Mouse (Mus musculus) right cerebral cortex, adult 18-20 months (tissue): ENCODE results near the gene Ncln.

Experiments used
- DNase-seq: peaks from one replicate; pipeline ENCODE4 v3.0.0; 2022; ENCODE audit warnings: mixed read lengths

The Ncln gene

DNA sequence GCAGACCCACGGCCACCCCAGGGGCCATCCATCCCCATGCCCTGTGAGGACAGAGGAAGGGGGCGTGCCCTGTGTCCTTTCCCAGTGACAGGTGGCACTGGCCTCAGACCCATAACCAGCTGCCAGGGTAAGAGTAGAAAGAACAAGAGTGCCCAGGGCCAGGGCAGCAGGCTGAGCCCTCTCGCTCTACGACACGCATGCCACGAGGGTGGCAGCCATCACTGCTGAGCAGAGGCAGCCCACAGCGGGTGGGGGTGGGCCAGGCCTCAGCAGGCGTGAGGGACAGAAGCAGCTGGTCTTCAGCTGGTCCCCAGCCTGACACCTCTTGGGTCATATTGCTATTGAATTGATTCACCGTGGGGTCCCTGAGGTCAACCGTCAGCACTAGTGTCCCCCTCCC is 9.7 kb downstream of the Ncln start:
- no peak for DNase-seq

DNA sequence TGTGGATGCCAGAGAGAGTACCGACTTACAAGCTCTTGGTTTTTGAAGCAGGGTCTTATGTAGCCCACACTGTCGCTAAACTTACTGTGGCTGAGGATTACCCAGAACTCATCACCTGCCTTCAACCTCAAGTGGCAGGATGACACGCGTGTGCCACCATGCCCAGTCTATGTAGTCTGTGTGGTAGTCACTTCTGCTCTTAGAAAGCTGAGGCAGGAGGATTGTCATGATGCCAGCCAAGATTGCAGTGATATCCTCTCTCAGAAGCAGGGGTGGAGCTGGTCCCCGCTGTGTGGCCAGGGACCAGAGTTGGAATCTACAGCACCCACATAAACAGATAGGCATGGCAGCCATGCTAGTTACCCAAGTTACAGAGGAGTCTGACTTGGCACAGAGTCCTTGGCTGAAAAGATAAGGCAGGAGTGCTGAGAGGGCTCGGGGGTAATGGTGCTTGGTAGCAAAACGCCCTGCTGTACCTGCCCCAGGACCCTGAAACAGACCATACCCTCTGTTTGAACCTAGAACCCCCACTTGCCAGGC is 10.6 kb downstream of the Ncln start:
- DNase-seq, result no peak

DNA sequence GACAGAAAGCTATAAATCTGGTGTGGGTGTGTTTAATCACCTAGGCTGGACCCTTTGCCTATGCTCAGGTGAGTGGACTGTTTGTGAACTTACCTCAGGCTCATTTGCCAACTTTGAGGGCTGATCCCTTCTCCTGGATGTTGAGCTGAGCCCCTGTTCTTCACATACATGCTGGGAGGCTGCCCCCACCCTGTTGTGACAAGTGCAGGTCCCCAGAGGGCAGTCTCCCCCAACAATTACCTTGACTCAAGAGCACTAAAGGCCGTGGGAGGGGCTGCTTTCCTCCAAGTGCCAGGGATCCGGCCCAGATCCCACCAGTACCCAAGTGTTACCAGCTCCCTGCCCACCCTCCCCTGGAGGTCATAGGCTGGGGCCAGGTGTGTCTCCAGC is 11.1 kb downstream of the Ncln start:
- DNase-seq, result no peak

DNA sequence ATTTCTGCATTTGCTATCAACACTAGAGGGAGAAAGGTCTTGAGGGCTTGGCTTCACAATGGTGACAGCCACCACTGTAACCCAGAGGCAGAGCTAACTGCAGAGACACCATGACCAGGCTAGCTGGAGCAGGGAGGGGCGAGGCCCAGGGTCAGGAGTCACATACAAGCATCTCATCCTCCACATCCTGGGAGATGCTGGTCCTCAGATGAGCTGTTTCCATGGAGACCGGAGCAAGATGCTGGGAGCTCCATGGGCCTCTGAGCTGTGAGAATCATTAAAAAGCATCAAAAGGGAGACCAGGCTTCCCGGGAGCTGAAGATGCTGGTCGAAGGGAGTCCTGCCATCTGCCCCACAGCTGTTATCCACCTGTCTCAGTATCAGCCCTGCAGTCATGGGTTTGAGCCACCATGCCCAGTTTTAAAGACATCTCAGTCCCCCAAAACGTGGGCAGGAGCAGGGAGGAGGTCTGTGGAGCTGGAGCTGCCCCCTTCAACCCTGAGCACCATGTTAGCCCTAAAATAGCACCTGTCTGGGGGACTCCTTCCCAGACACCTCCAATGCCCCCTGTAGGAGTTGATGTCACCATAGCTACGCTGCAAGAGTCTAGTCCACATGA is 11.6 kb downstream of the Ncln start:
- DNase-seq, result no peak

DNA sequence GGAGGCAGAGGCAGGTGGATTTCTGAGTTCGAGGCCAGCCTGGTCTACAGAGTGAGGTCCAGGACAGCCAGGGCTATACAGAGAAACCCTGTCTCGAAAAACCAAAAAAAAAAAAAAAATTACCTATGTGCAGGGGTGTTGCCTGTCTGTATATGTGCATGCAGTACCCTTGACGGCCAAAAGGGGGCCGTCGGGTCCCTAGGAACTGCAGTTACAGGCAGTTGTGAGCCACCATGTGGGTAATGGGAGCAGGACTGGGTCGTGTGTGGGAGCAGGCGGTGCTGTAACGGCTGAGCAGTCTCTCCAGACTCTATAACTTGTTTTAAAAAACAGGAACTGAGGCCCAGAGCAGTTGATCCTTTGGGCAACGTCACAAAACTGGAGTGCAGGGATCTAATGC is 12.2 kb downstream of the Ncln start:
- no peak for DNase-seq

DNA sequence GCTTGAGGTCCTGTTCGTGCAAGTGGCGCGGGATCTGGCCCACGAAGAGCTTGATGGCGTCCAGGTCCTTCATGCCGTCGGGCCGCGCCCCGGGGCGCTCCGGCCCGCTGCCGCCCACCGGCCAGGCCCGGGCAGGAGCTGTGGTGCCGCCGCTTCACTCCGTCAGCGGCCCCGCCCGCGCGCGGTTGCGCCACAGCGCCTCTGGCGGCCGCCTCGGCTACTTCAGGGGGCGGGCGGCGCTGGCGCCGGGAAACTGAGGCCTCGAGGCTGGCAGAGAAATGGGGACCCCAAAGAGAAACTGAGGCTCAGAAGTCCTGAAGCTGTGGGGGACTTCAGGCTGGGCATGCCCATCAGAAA is 13.7 kb downstream of the Ncln start, which contains the start of gene Celf5:
TSS of gene Celf5 (minus strand) at position 177 of the 357 bp plus-strand sequence.
- peak; percentile 77 for DNase-seq

DNA sequence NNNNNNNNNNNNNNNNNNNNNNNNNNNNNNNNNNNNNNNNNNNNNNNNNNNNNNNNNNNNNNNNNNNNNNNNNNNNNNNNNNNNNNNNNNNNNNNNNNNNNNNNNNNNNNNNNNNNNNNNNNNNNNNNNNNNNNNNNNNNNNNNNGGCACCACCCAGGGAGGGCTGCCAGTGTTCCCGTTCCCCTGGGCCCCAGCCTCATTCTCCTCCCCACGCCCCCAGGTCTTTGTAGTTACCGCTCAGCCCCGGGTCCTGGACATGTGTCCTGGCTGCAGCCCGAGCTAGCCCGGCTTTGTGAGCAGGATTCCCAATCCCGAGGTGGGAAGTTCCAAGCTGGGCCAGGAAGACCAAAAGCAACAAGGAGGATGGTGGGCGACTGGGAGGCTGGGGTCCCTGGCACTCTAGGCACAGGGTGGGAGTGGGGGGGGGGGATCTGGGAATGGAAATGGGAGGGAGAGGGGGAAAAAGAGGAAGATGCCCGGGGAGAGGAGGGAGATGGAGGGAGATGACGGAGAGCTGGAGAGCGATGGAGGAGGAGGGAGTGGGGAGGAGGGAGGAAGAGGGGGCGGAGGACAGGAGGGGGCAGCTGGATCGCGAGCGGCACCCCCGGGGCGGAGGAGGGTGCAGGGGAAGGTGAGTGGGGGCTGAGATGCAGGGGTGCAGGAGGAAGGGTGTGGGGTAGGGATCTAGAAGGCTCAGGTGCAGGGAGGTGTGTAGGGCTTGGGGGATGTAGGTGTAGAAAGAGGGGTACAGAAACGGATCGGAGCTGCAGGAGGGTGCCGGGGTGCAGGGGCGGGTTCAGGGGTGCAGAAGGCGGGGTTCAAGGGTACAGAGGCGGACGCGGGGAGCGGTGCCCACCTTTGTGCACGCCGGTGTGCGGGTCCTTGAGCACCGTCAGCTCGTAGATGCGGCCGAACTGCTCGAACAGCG is 14.3 kb downstream of the Ncln start:
- no peak for DNase-seq

DNA sequence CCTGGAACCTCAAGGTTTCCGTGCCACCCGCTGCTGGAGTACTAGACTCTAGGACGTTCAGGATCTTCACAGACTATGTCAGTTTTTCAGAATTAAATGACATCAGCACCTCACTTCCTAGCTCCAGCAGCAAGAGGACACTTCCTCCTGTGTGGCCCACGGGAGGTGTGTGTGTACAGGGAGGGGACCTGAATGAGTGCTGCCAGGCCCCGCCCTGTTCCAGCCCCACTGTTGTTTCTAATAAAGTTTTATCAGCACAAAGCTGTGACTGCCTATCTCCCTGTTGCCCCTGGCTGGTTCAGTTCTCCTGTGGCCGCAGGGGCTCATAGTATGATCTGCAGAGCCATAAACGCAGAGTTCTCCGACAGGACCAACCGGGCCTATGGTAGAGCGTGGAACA is 21.7 kb downstream of the Ncln start:
- DNase-seq, result no peak

DNA sequence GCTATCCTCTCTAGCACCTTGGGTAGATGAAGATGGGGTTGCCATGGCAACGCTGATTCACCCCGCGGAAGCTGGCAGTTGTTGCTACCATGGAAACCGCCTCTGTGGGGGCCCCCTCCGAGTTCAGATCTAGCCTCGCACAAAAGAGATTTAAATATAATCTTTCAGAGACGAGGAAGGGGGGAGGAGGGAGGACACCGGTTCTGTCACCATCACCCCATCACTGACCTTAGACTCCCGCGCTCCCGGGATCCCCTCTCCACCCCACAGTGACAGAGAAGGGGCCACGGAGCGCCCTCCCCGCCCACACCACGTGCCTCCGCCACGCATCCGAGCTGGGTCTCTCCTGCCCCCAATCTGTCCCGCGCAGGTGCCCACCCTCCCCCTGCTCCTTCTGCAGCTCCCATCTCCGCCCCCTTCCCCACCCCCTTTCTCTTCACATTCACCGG is 23.2 kb downstream of the Ncln start:
- DNase-seq, result peak; percentile 96

DNA sequence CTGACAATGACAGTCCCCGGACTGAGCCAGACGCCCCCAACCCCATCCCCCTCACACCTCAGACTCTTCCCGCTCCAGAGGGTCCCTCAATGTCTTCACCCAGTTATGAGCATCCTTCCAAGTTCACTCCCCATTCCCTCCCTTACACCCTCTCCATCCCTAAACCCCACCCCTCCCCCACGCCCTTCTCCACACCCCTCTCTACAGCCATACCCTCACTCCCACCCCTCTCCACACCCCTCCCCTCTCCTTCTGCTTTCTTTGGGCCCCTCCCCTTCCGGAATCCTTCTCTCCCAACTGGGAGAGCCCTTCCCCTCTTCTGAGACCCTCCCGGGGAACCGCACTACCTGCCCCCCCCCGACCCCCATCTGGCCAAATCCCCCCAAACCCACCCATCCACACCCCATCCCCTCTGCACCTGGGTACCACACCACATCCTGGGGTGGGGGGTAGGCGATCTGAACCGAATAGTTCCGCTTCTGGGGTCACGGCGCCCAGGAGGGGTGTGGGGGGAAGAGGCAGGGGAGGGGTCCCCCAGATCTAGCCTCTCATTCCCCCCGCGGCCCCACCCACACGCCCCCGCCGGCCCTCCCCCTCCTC is 23.7 kb downstream of the Ncln start:
- no peak for DNase-seq

DNA sequence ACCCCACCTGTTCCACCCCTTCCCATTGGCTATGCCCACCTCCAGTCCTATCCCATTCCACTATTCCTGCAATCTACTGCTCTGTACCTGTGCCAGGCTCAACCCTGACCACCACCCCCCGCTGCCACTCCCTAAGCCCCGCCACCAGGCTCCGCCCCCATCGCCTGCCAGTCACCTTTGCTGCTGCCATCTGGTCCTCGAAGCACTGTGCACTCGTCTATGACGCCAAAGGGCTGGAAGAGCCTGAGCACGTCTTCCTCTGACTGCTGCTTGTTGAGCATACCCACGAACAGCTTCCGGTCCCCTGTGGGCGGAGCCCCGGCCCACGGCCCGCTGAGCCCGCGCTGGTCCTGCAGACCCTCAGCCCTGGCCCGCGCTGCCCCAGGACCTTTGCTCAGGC is 25.7 kb downstream of the Ncln start:
- peak; percentile 73 for DNase-seq

DNA sequence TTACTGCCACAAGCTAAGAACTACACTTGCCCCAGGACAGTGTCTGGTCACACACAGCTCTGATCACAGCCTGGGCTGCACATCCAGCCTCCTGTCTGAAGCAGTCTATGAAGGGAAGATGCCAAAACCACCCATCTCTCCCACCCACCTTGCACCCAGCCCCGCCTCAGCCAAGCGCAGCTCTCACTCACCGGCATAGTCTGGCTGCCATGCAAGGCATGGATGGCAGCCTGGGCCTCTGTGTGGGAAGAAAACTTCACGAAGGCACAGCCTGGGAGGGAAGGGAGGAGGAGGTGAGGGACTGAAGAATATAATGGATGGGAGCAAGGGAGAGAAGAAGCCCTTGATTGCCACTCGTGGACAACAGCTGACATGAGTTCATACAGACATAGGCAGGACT is 26.9 kb downstream of the Ncln start:
- peak; percentile 90 for DNase-seq

DNA sequence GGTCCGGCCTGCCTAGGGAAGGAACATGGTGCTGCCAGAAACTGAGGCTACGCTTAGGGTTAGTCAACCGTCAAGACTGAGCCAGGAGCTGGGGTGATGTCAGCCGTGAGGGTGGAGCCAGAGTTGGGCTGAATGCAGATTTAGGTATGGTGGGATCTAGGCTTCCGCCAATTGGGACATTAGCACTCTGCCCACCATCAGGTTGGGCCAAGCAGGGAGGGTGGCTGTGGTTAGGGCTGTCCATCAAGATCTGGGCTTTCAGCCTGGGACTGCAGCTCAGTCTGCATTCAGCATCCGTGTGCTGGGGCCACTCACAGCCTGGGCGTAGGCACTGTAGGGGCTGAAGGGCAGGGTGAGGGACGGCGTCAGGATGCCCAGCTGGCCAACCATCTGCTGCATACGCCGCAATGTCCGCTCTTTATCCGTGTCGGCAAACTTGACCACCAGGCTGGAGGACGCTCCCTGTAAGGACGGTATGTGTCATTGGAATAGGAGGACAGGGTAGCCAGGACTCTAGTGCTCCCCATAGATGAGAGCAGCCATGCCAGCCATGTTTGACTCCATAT is 28.4 kb downstream of the Ncln start:
- DNase-seq, result no peak

DNA sequence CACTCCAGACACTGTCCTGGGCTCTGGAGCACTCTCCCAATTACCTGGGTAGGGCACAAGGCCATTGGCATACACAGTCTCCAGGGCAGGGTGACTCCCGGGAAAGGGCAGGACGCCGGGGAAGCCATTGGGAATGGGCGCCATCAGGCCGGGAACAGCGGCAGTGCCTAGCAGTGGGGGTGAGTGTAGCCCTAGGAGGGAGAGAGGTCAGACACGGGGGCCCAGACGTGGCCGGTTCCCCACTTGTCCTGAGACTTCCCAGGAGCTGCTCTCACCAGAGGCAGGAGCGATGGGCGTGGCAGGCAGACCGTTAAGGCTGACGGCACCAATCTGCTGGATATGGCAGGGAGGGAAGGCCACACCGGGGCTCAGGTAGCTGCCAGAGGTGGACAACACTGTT is 29.3 kb downstream of the Ncln start:
- DNase-seq, result no peak

DNA sequence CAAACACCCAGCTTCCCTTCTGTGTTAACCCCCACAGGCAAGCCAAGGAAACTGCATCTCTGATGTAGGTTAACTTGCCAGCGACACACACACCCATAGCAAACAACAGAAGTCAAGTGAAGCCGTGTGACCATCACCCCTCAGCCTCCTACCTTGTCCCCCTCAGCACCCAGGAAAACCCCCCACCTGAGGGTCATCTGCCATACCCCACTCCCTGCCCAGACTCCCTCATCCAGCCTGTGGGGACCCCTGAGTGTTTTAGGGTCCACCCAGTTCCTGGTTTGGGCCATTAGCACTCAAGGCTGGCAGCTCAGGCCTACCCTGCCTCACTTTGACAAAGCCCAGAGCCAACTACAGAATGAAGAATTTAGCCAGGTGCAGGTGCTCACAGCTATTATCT is 30.1 kb downstream of the Ncln start:
- DNase-seq, result no peak

DNA sequence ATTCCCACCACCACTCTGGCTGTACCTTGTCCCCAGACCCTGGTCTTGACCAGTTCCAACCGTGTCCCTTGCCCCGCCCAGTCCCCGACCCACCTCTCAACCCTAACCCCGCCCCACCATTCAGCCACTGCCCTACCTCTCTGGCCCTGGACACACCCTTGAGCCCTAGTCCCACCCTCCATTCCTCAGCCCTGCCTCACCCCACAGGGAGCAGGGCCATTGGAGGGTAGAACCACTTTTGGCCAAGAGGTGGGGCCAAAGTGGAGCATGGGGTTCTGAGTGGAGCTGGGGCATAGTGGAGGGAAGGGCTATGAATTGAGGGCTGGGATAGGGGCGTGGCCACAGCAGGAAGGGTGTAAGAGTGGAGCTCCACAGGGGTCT is 30.9 kb downstream of the Ncln start:
- DNase-seq, result no peak

DNA sequence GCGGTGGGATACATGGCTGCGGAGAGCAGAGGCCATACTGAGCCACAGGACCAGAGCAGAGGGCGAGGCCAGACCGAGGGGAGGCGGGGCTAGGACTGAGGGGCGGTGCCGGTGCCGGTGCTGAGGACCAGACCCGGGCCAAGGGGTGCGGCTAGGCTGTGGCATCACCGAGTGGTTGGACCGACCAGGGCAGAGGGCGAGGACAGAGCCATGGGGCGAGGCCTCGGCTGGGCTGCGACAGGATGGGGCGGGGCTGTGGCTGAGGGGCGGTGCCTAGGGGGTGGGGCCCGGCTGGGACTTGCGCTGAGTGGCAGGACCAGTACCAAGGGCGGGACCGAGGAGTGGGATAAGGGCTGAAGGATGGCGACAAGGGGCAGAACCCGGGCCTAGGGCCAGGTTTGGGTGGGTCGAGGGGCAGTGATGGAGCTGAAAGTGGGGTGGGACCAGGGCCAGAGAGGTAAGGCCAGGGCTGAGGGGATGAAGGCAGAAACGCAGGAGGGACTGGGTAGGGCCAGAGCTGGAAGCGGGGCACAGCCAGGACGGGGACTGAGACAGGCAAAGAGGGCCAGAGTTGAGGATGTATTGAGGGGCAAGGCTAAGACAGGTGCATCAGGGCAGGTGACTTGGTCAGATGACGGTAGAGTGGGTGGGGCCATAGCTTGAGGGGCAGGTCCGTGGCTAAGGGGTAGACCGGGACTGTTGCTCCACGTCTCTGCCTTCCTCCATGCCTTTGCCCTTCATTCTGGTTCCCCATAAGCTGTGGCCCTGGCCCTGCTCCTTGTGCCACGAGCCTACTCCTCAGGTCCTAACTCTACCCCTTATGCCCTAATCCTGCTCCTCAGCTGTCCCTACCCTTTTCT is 31.6 kb downstream of the Ncln start:
- no peak for DNase-seq

DNA sequence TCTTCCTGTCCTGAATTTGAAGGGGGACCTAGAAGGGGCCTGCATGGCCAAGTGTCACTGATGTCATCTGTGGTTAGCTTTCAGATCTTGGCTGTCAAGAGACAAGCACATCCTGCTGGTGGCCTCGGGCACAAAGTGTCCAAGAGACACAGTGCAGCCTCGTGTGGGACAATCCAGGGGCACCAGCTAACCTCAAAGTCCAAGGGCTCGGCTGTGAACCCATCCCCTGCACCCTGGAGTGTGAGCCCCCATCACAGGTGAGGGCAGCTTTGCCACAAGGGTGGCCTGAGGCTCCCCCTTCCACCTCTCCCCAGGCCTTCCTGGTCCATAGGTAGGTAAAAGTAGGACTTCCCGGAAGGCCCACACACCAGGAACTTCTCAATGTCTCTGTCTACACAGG is 32.7 kb downstream of the Ncln start:
- peak; percentile 1 for DNase-seq

DNA sequence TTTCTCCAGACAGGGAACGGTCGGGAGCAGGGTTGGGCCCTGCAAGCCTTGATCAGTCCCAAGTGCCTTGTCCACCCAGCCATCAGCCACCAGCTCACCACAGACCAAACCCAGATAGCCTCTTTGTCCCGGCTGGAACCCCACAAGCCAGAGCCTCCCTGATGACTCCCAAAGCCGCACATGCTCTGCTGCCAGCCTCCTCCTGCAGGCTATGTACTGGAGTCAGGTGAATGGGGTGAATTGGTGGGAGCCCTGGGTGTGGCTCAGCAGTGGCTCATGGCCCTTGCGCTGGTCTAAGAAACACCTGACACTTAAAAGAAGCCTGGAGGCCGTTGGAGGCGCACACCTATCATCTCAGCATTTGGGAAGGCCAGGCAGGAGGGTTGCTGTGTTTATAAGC is 33.3 kb downstream of the Ncln start:
- no peak for DNase-seq

DNA sequence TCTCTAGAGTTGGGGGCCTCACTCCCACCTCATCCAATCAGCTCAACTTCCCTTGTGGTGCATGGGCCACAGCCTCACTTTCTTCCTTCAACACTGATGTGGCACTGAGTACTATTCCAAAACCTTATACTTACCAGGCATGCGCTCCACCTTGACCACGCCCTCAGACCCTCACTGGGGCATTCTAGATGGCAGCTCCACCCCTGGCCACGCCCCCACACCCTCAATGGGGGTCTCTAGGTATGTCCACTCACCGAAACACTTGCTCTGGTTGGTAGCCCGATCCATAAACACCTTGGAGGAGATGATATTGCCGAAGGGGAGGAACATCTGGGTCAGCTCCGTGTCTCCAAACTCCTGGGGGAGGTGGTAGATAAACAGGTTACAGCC is 33.8 kb downstream of the Ncln start:
- peak; percentile 11 for DNase-seq

DNA sequence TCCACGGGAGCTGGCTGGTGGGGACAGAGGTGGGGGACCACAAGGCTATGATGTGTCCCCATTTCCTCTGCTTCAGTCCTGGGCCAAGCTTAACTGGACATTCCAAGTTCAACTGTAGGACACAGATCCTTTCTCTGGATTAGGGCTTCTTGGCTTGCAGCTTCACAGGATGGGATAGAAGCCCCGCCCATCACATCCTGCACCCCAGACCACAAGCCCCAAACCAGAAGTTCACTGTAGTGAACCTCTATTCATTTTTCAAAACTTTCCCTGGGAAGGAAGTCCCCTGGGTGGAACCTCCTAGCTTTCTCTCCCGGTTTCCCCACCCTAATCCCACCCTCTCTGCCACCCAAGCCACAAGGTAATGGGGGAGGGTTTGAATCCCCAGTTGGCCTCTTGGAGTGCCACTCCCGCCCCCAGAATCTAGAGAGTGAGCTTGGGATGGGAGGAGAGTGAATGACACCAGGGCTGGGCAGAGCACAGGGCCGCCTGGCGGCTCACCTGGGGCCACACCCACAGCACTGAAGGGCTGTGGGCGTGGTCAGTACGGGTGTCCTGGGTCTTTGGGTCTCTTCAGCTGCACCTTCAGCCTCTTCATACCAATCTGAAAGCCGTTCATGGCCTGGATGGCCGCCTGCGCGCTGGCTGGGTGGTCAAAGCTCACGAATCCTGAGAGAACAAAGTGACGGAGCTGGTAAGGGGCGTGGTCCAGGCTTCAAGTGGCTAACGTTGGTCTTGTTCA is 34.3 kb downstream of the Ncln start:
- peak; percentile 3 for DNase-seq

DNA sequence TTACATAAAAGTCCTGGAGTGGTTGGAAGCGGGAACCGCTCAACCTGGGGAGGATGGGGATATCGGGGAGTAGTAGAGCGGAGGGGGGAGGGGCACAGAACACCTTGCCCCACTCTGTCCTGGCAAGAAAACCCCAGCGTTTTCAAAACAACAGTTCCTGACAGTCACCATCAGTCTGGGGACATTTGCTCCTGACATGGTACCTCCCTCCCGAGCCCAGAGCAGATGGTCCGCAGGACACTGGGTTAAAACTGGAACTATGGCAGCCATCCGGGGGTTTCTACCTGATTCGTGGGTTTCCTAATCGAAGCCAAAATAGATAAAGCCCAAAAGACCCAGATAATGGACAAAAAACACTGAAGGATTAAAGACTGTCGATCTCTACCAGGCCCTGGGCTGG is 35.2 kb downstream of the Ncln start:
- DNase-seq, result peak; percentile 2
